Mouse (Mus musculus) lung, postnatal 0 days (tissue): ENCODE results near the gene Evi2a.

ENCODE experiments used
- CTCF ChIP-seq: IDR thresholded peaks from 2 replicates; pipeline ENCODE4 v1.5.1; 2016; ENCODE audit warnings: antibody characterized with exemption, mild to moderate bottlenecking
- EP300 ChIP-seq: IDR thresholded peaks from 2 replicates; pipeline ENCODE4 v1.6.1; 2016; ENCODE audit warnings: antibody characterized with exemption, mild to moderate bottlenecking, control low read depth

DNA sequence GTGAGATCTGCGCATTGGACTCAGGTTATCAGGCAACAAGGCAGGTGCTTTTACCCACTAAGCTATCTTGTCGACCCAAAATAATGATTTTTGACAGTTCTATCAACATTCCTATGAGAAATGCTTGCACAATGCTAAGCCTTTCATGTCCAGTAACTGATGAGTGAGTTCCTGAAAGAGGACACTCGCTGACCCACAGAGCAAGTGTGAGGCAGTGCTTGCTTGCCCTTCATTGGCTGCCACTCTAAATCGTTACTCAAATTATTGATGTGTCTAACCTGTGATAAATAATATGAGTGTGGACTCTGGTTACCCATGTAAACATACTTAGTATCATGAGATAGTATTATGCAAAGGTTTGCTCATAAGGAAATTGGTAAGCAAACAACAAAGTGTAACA is 30.1 kb upstream of the Evi2a start:
- TF ChIP-seq EP300 (no peak), CTCF (no peak)
